Mouse (Mus musculus): ENCODE data around the gene Apopt1. TPM values are rescaled to one million over a fixed set of nuclear protein-coding genes. Genes with fewer than 3 reads are reported as not detected.
A peak's percentile ranks its signal among the peaks of the same experiment; 100 is the strongest.

Apopt1 gene
- polyA plus RNA-seq, 1 experiment from 2014 or later, result 63.4 TPM

- Histone ChIP-seq H3K9me3 (ENCODE audit: control insufficient read depth, low read length) (no peaks in the 10 kb centered on the region), H3K27me3 (ENCODE audit: control insufficient read depth, insufficient read depth, low read length) (no peaks in the 10 kb centered on the region), H3K27ac (ENCODE audit: low read depth, low read length) (peak overlapping the region; percentile 71), H3K4me3 (ENCODE audit: low read length) (no peak overlapping the region), H3K4me2 (replicated peaks; ENCODE audit: low read depth, low read length) (no peak overlapping the region; the same call in 1 of the 2 replicates), H3K9ac (ENCODE audit: low read depth, low read length) (no peak overlapping the region), H3K36me3 (ENCODE audit: control insufficient read depth, insufficient read depth, low read length) (no peaks in the 10 kb centered on the region; the same call in 1 of the 2 replicates), H3K4me1 (ENCODE audit: control insufficient read depth, insufficient read depth, low read length) (peaks cover 22% of the 10 kb centered on the region)
- ATAC-seq (ENCODE audit: low FRiP score, low TSS enrichment), result peak; percentile 86
- WGBS, result 24% methylated on average over 2 of the region's 2 CpGs
These were observed 30.4 kb downstream of the Apopt1 start for GRCm38 (mm10) chr12:111743419-111743818.

GRCm38 (mm10) chr12:111743981-111744423, 30.9 kb downstream of the Apopt1 start:
- Histone ChIP-seq H3K27ac (ENCODE audit: low read depth, low read length) (peak overlapping the region; percentile 71), H3K4me3 (ENCODE audit: low read length) (no peak overlapping the region), H3K9ac (ENCODE audit: low read depth, low read length) (no peak overlapping the region), H3K27me3 (ENCODE audit: control insufficient read depth, insufficient read depth, low read length) (no peaks in the 10 kb centered on the region), H3K9me3 (ENCODE audit: control insufficient read depth, low read length) (no peaks in the 10 kb centered on the region), H3K36me3 (ENCODE audit: control insufficient read depth, insufficient read depth, low read length) (no peaks in the 10 kb centered on the region; the same call in 1 of the 2 replicates), H3K4me2 (replicated peaks; ENCODE audit: low read depth, low read length) (no peak overlapping the region; the same call in 1 of the 2 replicates), H3K4me1 (ENCODE audit: control insufficient read depth, insufficient read depth, low read length) (peaks cover 22% of the 10 kb centered on the region)
- no peak for ATAC-seq (ENCODE audit: low FRiP score, low TSS enrichment)
- WGBS, result 67% methylated on average over 11 of the region's 11 CpGs

- Histone ChIP-seq H3K4me2 (replicated peaks; ENCODE audit: low read depth, low read length) (no peak overlapping the region), H3K9ac (ENCODE audit: low read depth, low read length) (no peak overlapping the region), H3K9me3 (ENCODE audit: control insufficient read depth, low read length) (no peaks in the 10 kb centered on the region), H3K36me3 (ENCODE audit: control insufficient read depth, insufficient read depth, low read length) (no peaks in the 10 kb centered on the region), H3K27ac (ENCODE audit: low read depth, low read length) (no peak overlapping the region), H3K4me1 (ENCODE audit: control insufficient read depth, insufficient read depth, low read length) (peaks cover 22% of the 10 kb centered on the region), H3K27me3 (ENCODE audit: control insufficient read depth, insufficient read depth, low read length) (no peaks in the 10 kb centered on the region), H3K4me3 (ENCODE audit: low read length) (no peak overlapping the region)
- no peak for ATAC-seq (ENCODE audit: low FRiP score, low TSS enrichment)
- WGBS, result 54% methylated on average over 6 of the region's 6 CpGs
These were observed 32.2 kb downstream of the Apopt1 start for GRCm38 (mm10) chr12:111745274-111745673.

- H3K36me3 ChIP-seq (ENCODE audit: control insufficient read depth, insufficient read depth, low read length), result no peaks in the 10 kb centered on the region
- H3K4me2 ChIP-seq (replicated peaks; ENCODE audit: low read depth, low read length), result no peak overlapping the region
- no peak overlapping the region for H3K4me3 ChIP-seq (ENCODE audit: low read length)
- no peaks in the 10 kb centered on the region for H3K9me3 ChIP-seq (ENCODE audit: control insufficient read depth, low read length)
- WGBS, result 64% methylated on average over 5 of the region's 5 CpGs
- H3K4me1 ChIP-seq (ENCODE audit: control insufficient read depth, insufficient read depth, low read length), result peaks cover 22% of the 10 kb centered on the region
- H3K27ac ChIP-seq (ENCODE audit: low read depth, low read length), result peak overlapping the region; percentile 51; the same call in 1 of the 2 replicates
- H3K27me3 ChIP-seq (ENCODE audit: control insufficient read depth, insufficient read depth, low read length), result no peaks in the 10 kb centered on the region
- peak; percentile 33; the same call in 1 of the 2 replicates for ATAC-seq (ENCODE audit: low FRiP score, low TSS enrichment)
- H3K9ac ChIP-seq (ENCODE audit: low read depth, low read length), result no peak overlapping the region
These were observed 33.0 kb downstream of the Apopt1 start for GRCm38 (mm10) chr12:111746091-111746490.

GRCm38 (mm10) chr12:111747421-111747820, 34.4 kb downstream of the Apopt1 start:
- Histone ChIP-seq H3K36me3 (ENCODE audit: control insufficient read depth, insufficient read depth, low read length) (no peaks in the 10 kb centered on the region), H3K4me2 (replicated peaks; ENCODE audit: low read depth, low read length) (no peak overlapping the region), H3K9me3 (ENCODE audit: control insufficient read depth, low read length) (no peaks in the 10 kb centered on the region), H3K27ac (ENCODE audit: low read depth, low read length) (no peak overlapping the region), H3K9ac (ENCODE audit: low read depth, low read length) (no peak overlapping the region), H3K27me3 (ENCODE audit: control insufficient read depth, insufficient read depth, low read length) (no peaks in the 10 kb centered on the region), H3K4me1 (ENCODE audit: control insufficient read depth, insufficient read depth, low read length) (peaks cover 22% of the 10 kb centered on the region), H3K4me3 (ENCODE audit: low read length) (no peak overlapping the region)
- ATAC-seq (ENCODE audit: low FRiP score, low TSS enrichment), result no peak
- WGBS, result 78% methylated on average over 7 of the region's 7 CpGs

GRCm38 (mm10) chr12:111750739-111751138, 37.7 kb downstream of the Apopt1 start:
- Histone ChIP-seq H3K9ac (ENCODE audit: low read depth, low read length) (no peak overlapping the region), H3K4me3 (ENCODE audit: low read length) (no peak overlapping the region), H3K4me2 (replicated peaks; ENCODE audit: low read depth, low read length) (no peak overlapping the region), H3K4me1 (ENCODE audit: control insufficient read depth, insufficient read depth, low read length) (peaks cover 9% of the 10 kb centered on the region), H3K27me3 (ENCODE audit: control insufficient read depth, insufficient read depth, low read length) (no peaks in the 10 kb centered on the region), H3K9me3 (ENCODE audit: control insufficient read depth, low read length) (no peaks in the 10 kb centered on the region), H3K27ac (ENCODE audit: low read depth, low read length) (no peak overlapping the region), H3K36me3 (ENCODE audit: control insufficient read depth, insufficient read depth, low read length) (no peaks in the 10 kb centered on the region)
- 96% methylated on average over 3 of the region's 3 CpGs for WGBS
- no peak for ATAC-seq (ENCODE audit: low FRiP score, low TSS enrichment)

GRCm38 (mm10) chr12:111752491-111752890, 39.4 kb downstream of the Apopt1 start:
- Histone ChIP-seq H3K36me3 (ENCODE audit: control insufficient read depth, insufficient read depth, low read length) (no peaks in the 10 kb centered on the region), H3K4me1 (ENCODE audit: control insufficient read depth, insufficient read depth, low read length) (no peaks in the 10 kb centered on the region), H3K9ac (ENCODE audit: low read depth, low read length) (no peak overlapping the region), H3K9me3 (ENCODE audit: control insufficient read depth, low read length) (no peaks in the 10 kb centered on the region), H3K27ac (ENCODE audit: low read depth, low read length) (no peak overlapping the region), H3K4me3 (ENCODE audit: low read length) (no peak overlapping the region), H3K27me3 (ENCODE audit: control insufficient read depth, insufficient read depth, low read length) (no peaks in the 10 kb centered on the region), H3K4me2 (replicated peaks; ENCODE audit: low read depth, low read length) (no peak overlapping the region)
- no peak for ATAC-seq (ENCODE audit: low FRiP score, low TSS enrichment)
- 88% methylated on average over 6 of the region's 6 CpGs for WGBS

GRCm38 (mm10) chr12:111753347-111753746, 40.3 kb downstream of the Apopt1 start:
- Histone ChIP-seq H3K4me2 (replicated peaks; ENCODE audit: low read depth, low read length) (no peak overlapping the region), H3K4me1 (ENCODE audit: control insufficient read depth, insufficient read depth, low read length) (peaks cover 7% of the 10 kb centered on the region), H3K36me3 (ENCODE audit: control insufficient read depth, insufficient read depth, low read length) (no peaks in the 10 kb centered on the region), H3K27me3 (ENCODE audit: control insufficient read depth, insufficient read depth, low read length) (no peaks in the 10 kb centered on the region), H3K4me3 (ENCODE audit: low read length) (no peak overlapping the region), H3K27ac (ENCODE audit: low read depth, low read length) (no peak overlapping the region), H3K9ac (ENCODE audit: low read depth, low read length) (no peak overlapping the region), H3K9me3 (ENCODE audit: control insufficient read depth, low read length) (no peaks in the 10 kb centered on the region)
- 66% methylated on average over 9 of the region's 9 CpGs for WGBS
- ATAC-seq (ENCODE audit: low FRiP score, low TSS enrichment), result no peak

GRCm38 (mm10) chr12:111754710-111755109, 41.6 kb downstream of the Apopt1 start:
- Histone ChIP-seq H3K4me3 (ENCODE audit: low read length) (no peak overlapping the region), H3K9me3 (ENCODE audit: control insufficient read depth, low read length) (no peaks in the 10 kb centered on the region), H3K4me1 (ENCODE audit: control insufficient read depth, insufficient read depth, low read length) (peaks cover 9% of the 10 kb centered on the region), H3K9ac (ENCODE audit: low read depth, low read length) (no peak overlapping the region), H3K36me3 (ENCODE audit: control insufficient read depth, insufficient read depth, low read length) (no peaks in the 10 kb centered on the region), H3K27me3 (ENCODE audit: control insufficient read depth, insufficient read depth, low read length) (no peaks in the 10 kb centered on the region), H3K27ac (ENCODE audit: low read depth, low read length) (no peak overlapping the region), H3K4me2 (replicated peaks; ENCODE audit: low read depth, low read length) (no peak overlapping the region)
- ATAC-seq (ENCODE audit: low FRiP score, low TSS enrichment), result no peak

Data from kidney, embryonic 14.5 days (tissue).